Mouse (Mus musculus) CH12.LX (cell line): ENCODE measurements around the gene Uts2b. TPM values are rescaled to one million over a fixed set of nuclear protein-coding genes. Genes with fewer than 3 reads are reported as not detected.
A peak's percentile ranks its signal among the peaks of the same experiment; 100 is the strongest.

Source experiments
- DNase-seq: peaks from one replicate; pipeline ENCODE4 v3.0.0-alpha.2; 2013; ENCODE audit errors: extremely low read depth
- H3K27ac ChIP-seq: 2 replicates; pipeline ENCODE4 v1.5.1; 2012; ENCODE audit warnings: low read depth, mild to moderate bottlenecking, control low read depth, moderate library complexity; ENCODE audit not compliant: insufficient read depth
- H3K27me3 ChIP-seq: replicated peaks from 2 replicates; pipeline ENCODE3; 2012; ENCODE audit warnings: inconsistent platforms
- H3K36me3 ChIP-seq, 2 experiments: replicated peaks in 1 of 2; 2 replicates each; pipeline versions ENCODE3 to v1.6.1; 2012; ENCODE audit warnings: inconsistent platforms in 1 of 2, low read length in 1 of 2, mild to moderate bottlenecking in 1 of 2, mixed read lengths in 1 of 2, moderate library complexity in 1 of 2; ENCODE audit not compliant: control insufficient read depth in 1 of 2, insufficient read depth in 1 of 2
- H3K4me1 ChIP-seq, 2 experiments: 2 replicates each; pipeline ENCODE4 v1.6.1; 2012; ENCODE audit warnings: inconsistent platforms in 1 of 2, moderate library complexity in 1 of 2; ENCODE audit not compliant: insufficient read depth in 2 of 2, control insufficient read depth in 1 of 2
- H3K4me2 ChIP-seq: 2 replicates; pipeline ENCODE4 v1.6.1; 2012; ENCODE audit warnings: low read depth, mild to moderate bottlenecking, control low read depth; ENCODE audit not compliant: poor library complexity, insufficient read depth, severe bottlenecking
- H3K4me3 ChIP-seq, 3 experiments: fragments of 150-350 bp in 1 of 3; sonication (generic) in 1 of 3; replicated peaks in 1 of 3; 2 replicates each; pipeline versions ENCODE3 to v1.5.1; 2011 to 2012; ENCODE audit warnings: low read depth in 2 of 3, low read length in 2 of 3, mild to moderate bottlenecking in 2 of 3, moderate library complexity in 2 of 3, control low read depth in 1 of 3, improper control_type of control experiment in 1 of 3, inconsistent platforms in 1 of 3, mixed read lengths in 1 of 3; ENCODE audit not compliant: poor library complexity in 1 of 3
- H3K79me2 ChIP-seq: replicated peaks from 2 replicates; pipeline ENCODE4 v1.6.1; 2012; ENCODE audit warnings: mild to moderate bottlenecking, moderate library complexity; ENCODE audit not compliant: control insufficient read depth, poor library complexity, insufficient read depth, severe bottlenecking; ENCODE audit errors: extremely low read depth
- H3K9ac ChIP-seq: 2 replicates; pipeline ENCODE4 v1.6.1; 2012; ENCODE audit warnings: low read depth, mild to moderate bottlenecking, control low read depth, moderate library complexity; ENCODE audit not compliant: insufficient read depth
- H3K9me3 ChIP-seq: replicated peaks from 2 replicates; pipeline ENCODE3; 2012; ENCODE audit warnings: low read length, inconsistent platforms, mixed read lengths
- BHLHE40 ChIP-seq: IDR thresholded peaks from 2 replicates; pipeline ENCODE4 v1.6.1; 2011; ENCODE audit warnings: mild to moderate bottlenecking, low read depth, low read length, improper control_type of control experiment
- CHD1 ChIP-seq: IDR thresholded peaks from 2 replicates; pipeline ENCODE4 v1.6.1; 2012; ENCODE audit warnings: low read depth, low read length, improper control_type of control experiment, inconsistent platforms
- CHD2 ChIP-seq: IDR thresholded peaks from 2 replicates; pipeline ENCODE4 v1.6.1; 2011; ENCODE audit warnings: low read length, improper control_type of control experiment
- E2F4 ChIP-seq: IDR thresholded peaks from 2 replicates; pipeline ENCODE4 v1.6.1; 2011; ENCODE audit warnings: low read depth, low read length, improper control_type of control experiment; ENCODE audit not compliant: insufficient replicate concordance
- ELF1 ChIP-seq: IDR thresholded peaks from 2 replicates; pipeline ENCODE4 v1.6.1; 2014; ENCODE audit warnings: low read depth, mild to moderate bottlenecking, inconsistent platforms, low read length, improper control_type of control experiment
- EP300 ChIP-seq: IDR thresholded peaks from 2 replicates; pipeline ENCODE4 v1.6.1; 2011; ENCODE audit warnings: low read length, improper control_type of control experiment
- ETS1 ChIP-seq: conservative IDR thresholded peaks from 2 replicates; pipeline ENCODE4 v1.6.1; 2012; ENCODE audit warnings: low read depth, mild to moderate bottlenecking, inconsistent platforms, low read length, improper control_type of control experiment, moderate library complexity
- GABPA ChIP-seq: IDR thresholded peaks from 2 replicates; pipeline ENCODE4 v1.6.1; 2012; ENCODE audit warnings: low read depth, low read length, improper control_type of control experiment, inconsistent platforms; ENCODE audit not compliant: insufficient replicate concordance
- IRF4 ChIP-seq: IDR thresholded peaks from 2 replicates; pipeline ENCODE4 v1.6.1; 2014; ENCODE audit warnings: low read depth, mild to moderate bottlenecking, inconsistent platforms, low read length, improper control_type of control experiment
- JUN ChIP-seq: IDR thresholded peaks from 2 replicates; pipeline ENCODE4 v1.6.1; 2011; ENCODE audit warnings: low read depth, mild to moderate bottlenecking, low read length, improper control_type of control experiment, moderate library complexity; ENCODE audit not compliant: insufficient read depth
- JUND ChIP-seq: conservative IDR thresholded peaks from 2 replicates; pipeline ENCODE4 v1.6.1; 2011; ENCODE audit warnings: low read depth, low read length, improper control_type of control experiment
- MAX ChIP-seq: IDR thresholded peaks from 2 replicates; pipeline ENCODE4 v1.6.1; 2011; ENCODE audit warnings: low read length, improper control_type of control experiment
- MEF2A ChIP-seq: IDR thresholded peaks from 2 replicates; pipeline ENCODE4 v1.6.1; 2014; ENCODE audit warnings: low read depth, mild to moderate bottlenecking, inconsistent platforms, low read length, improper control_type of control experiment, borderline replicate concordance
- MXI1 ChIP-seq: IDR thresholded peaks from 2 replicates; pipeline ENCODE4 v1.6.1; 2011; ENCODE audit warnings: mild to moderate bottlenecking, low read depth, low read length, improper control_type of control experiment
- MYC ChIP-seq: IDR thresholded peaks from 2 replicates; pipeline ENCODE4 v1.6.1; 2011; ENCODE audit warnings: low read depth, mild to moderate bottlenecking, improper control_type of control experiment, low read length
- NELFE ChIP-seq: IDR thresholded peaks from 2 replicates; pipeline ENCODE4 v1.6.1; 2011; ENCODE audit warnings: low read depth, low read length, improper control_type of control experiment
- RCOR1 ChIP-seq: conservative IDR thresholded peaks from 2 replicates; pipeline ENCODE4 v1.6.1; 2012; ENCODE audit warnings: low read depth, mild to moderate bottlenecking, inconsistent platforms, low read length, improper control_type of control experiment
- SIN3A ChIP-seq: IDR thresholded peaks from 2 replicates; pipeline ENCODE4 v1.6.1; 2012; ENCODE audit warnings: low read length, improper control_type of control experiment, inconsistent platforms
- TCF12 ChIP-seq: IDR thresholded peaks from 2 replicates; pipeline ENCODE4 v1.6.1; 2014; ENCODE audit warnings: low read depth, mild to moderate bottlenecking, inconsistent platforms, low read length, improper control_type of control experiment
- USF1 ChIP-seq: IDR thresholded peaks from 2 replicates; pipeline ENCODE4 v1.6.1; 2014; ENCODE audit warnings: low read depth, mild to moderate bottlenecking, inconsistent platforms, low read length, improper control_type of control experiment
- ZC3H11A ChIP-seq: IDR thresholded peaks from 2 replicates; pipeline ENCODE4 v1.6.1; 2012; ENCODE audit warnings: low read depth, mild to moderate bottlenecking, inconsistent platforms, low read length, improper control_type of control experiment
- ZNF384 ChIP-seq: IDR thresholded peaks from 2 replicates; pipeline ENCODE4 v1.6.1; 2012; ENCODE audit warnings: low read depth, low read length, improper control_type of control experiment, inconsistent platforms
- dilution Hi-C: fragments of 300-500 bp; cut with MboI; formaldehyde crosslinking; loops from 2 replicates; pipeline ENCODE4 v1.14.3; 2020; ENCODE audit warnings: low sequenced_read_pairs; ENCODE audit not compliant: extremely low pct_unique_long_range_greater_than_20kb, extremely low pct_ligation_motif_present
- in situ Hi-C: fragments of 300-500 bp; cut with MboI; formaldehyde crosslinking; loops from 3 replicates; pipeline ENCODE4 v1.14.3; 2019; ENCODE audit warnings: low sequenced_read_pairs, low pct_ligation_motif_present, low pct_unique_long_range_greater_than_20kb, mixed read lengths
- polyA plus RNA-seq: library from polyadenylated mRNA; unstranded; fragments of >175 nt; gene quantifications from 2 replicates; pipeline ENCODE4 v1.2.1, GENCODE M21; 2012; ENCODE audit warnings: low read depth; ENCODE audit not compliant: insufficient read length
- total RNA-seq, 2 experiments: library from RNA; depleted of rRNA; stranded (reverse); fragments of 300-350 nt in 1 of 2; fragments of >200 nt in 1 of 2; gene quantifications; 2 replicates each; pipeline ENCODE4 v1.2.3; 2012 to 2014

The Uts2b gene
- total and polyA plus RNA-seq, 3 experiments: 0.38 to 0.51 TPM; not detected in 1

GRCm38 (mm10) chr16:27384893-27385603 lies 15.0 kb upstream of the Uts2b start:
- dilution Hi-C loops: no loop called here
- peaks cover 12% of the 10 kb centered on the region for H3K79me2 ChIP-seq
- peak overlapping the region; percentile 1; the same call in 1 of the 2 replicates for H3K9ac ChIP-seq
- in situ Hi-C loops: loop anchor here (5.0 kb wide), 1 partner anchor 38 kb away; no protein-coding TSS in a partner anchor
- no peaks in the 10 kb centered on the region for H3K27me3 ChIP-seq
- H3K9me3 ChIP-seq: no peaks in the 10 kb centered on the region
- peak; percentile 49 for DNase-seq
- H3K4me1 ChIP-seq: peaks cover 18 to 51% of the 10 kb centered on the region in 2 experiments
- peak overlapping the region; percentile 4; the same call in 1 of the 2 replicates for H3K4me2 ChIP-seq
- H3K36me3 ChIP-seq: no peaks in the 10 kb centered on the region
- no peak overlapping the region for H3K4me3 ChIP-seq
- TF ChIP-seq JUN: peak; percentile 74; the same call in 1 of the 2 replicates
- peak; percentile 65 for TF ChIP-seq JUND
- TF ChIP-seq BHLHE40: peak; percentile 4; the same call in 1 of the 2 replicates
- peak; percentile 48; the same call in 1 of the 2 replicates for TF ChIP-seq ETS1
- no peak for TF ChIP-seq ELF1
- no peak for TF ChIP-seq CHD1
- 0 out of 2 replicates have a peak, but pooled peaks have one; percentile 6 for TF ChIP-seq TCF12
- peak; percentile 56 for TF ChIP-seq MAX
- no peak for TF ChIP-seq SIN3A
- peak; percentile 65; the same call in 1 of the 2 replicates for TF ChIP-seq IRF4
- peak; percentile 72 for TF ChIP-seq EP300
- TF ChIP-seq CHD2: no peak
- TF ChIP-seq MEF2A: peak; percentile 17; the same call in 1 of the 2 replicates
- H3K27ac ChIP-seq: no peak overlapping the region

DNA sequence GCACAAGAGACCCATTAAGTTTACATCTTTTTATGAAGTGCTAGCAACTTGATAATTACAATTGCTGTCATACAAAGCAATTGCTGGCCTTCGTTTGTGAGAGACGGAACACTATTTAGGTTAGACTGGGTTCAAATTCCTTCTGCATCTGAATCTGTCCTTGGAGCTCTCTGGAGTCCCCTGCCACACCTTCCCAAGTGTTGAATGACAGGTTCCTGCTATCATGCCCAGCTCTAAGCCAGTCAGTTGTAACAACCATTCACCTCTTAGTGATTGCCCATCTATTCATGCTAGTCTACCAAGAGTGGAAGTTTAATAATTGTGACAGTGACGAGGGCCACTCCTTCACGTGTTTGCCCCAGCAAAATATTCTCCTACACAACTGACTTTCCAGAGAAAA lies 12.2 kb upstream of the Uts2b start:
- no peak for TF ChIP-seq RCOR1
- no peak for TF ChIP-seq ZC3H11A
- no peak for TF ChIP-seq CHD2
- TF ChIP-seq MYC: no peak
- TF ChIP-seq ETS1: no peak
- no peak for TF ChIP-seq E2F4
- TF ChIP-seq MXI1: no peak
- TF ChIP-seq NELFE: no peak
- TF ChIP-seq GABPA: no peak
- TF ChIP-seq USF1: no peak
- no peak for TF ChIP-seq ZNF384
- TF ChIP-seq CHD1: no peak
- dilution Hi-C loops: no loop called here
- in situ Hi-C loops: no loop called here

More for the DNA sequence above, 12.2 kb upstream of the Uts2b start:
- Histone ChIP-seq H3K79me2 (no peaks in the 10 kb centered on the region), H3K27me3 (no peaks in the 10 kb centered on the region), H3K36me3 (no peaks in the 10 kb centered on the region), H3K9ac (no peak overlapping the region), H3K9me3 (peaks cover 6% of the 10 kb centered on the region), H3K4me2 (no peak overlapping the region), H3K4me1 (peaks cover 20 to 44% of the 10 kb centered on the region in 2 experiments), H3K4me3 (no peak overlapping the region), H3K27ac (no peak overlapping the region)
- no peak for DNase-seq
